Mouse (Mus musculus): Measurements from ENCODE around the gene Gm12695.

DNA sequence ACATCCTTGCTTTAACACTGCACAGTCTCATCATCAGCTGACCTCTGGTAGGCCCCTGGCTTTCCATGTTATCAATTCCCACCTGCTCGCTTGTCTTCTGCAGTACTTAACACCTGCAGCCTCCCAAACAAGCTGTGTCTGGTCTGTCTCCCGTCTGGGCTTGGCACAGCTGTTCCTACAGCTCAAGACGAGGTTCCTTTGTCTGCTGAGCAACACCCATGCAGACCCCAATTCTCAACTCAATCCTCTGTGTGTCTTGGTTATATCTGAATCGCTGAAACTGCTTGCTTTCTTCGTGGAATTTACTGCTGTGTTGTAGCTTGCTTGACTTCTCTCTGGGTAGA, 86.8 kb downstream of the Gm12695 start:
- TF ChIP-seq CTCF (IDR thresholded peaks at IDR 0.05; ENCODE audit: extremely low read depth, insufficient read length, insufficient replicate concordance, low read depth, low read length) (no peak), POLR2A (IDR thresholded peaks at IDR 0.05; ENCODE audit: low read depth, low read length) (no peak)
